Mouse (Mus musculus) liver, embryonic 14.5 days (tissue): Measurements from ENCODE around the gene Gm2663. TPM values are rescaled to one million over a fixed set of nuclear protein-coding genes. Genes with fewer than 3 reads are reported as not detected.
"Not testable (repeated sequence)": the region's sequence is repeated elsewhere in the genome, so short reads cannot be mapped to it uniquely, and the experiment has no call there.

ENCODE experiments used
- ATAC-seq: fragments of 200-750 bp; cut with Nextera tagmentation; 2 replicates; pipeline ENCODE4 v1.8.0; 2017; ENCODE audit warnings: moderate number of reproducible peaks, mild to moderate bottlenecking, moderate library complexity; ENCODE audit not compliant: insufficient read depth
- DNase-seq, 3 experiments: peaks; one replicate each; pipeline ENCODE4 v3.0.0-alpha.2; 2012 to 2013; ENCODE audit warnings: low read depth in 3 of 3, low spot score in 3 of 3
- H3K27ac ChIP-seq: fragments of 300-500 bp; sonication (generic); 2 replicates; pipeline ENCODE4 v1.5.1; 2014; ENCODE audit warnings: moderate library complexity, mild to moderate bottlenecking, control low read depth, inconsistent platforms
- H3K27me3 ChIP-seq: fragments of 300-500 bp; sonication (generic); 2 replicates; pipeline ENCODE4 v1.6.1; 2014; ENCODE audit warnings: mild to moderate bottlenecking, low read length, moderate library complexity; ENCODE audit not compliant: control insufficient read depth, insufficient read depth
- H3K36me3 ChIP-seq: fragments of 300-500 bp; sonication (generic); replicated peaks from 2 replicates; pipeline ENCODE4 v1.6.1; 2014; ENCODE audit warnings: low read depth; ENCODE audit not compliant: control insufficient read depth, insufficient read depth
- H3K4me1 ChIP-seq, 2 experiments: fragments of 200-500 bp in 1 of 2; fragments of 300-500 bp in 1 of 2; sonication (generic) in 1 of 2; replicated peaks; 2 replicates each; pipeline ENCODE4 v1.6.1; 2012 to 2014; ENCODE audit warnings: antibody characterized with exemption in 1 of 2, inconsistent platforms in 1 of 2, low read length in 1 of 2; ENCODE audit not compliant: control insufficient read depth in 2 of 2, insufficient read depth in 2 of 2
- H3K4me2 ChIP-seq: fragments of 300-500 bp; sonication (generic); 2 replicates; pipeline ENCODE4 v1.6.1; 2014; ENCODE audit warnings: low read depth, mild to moderate bottlenecking, control low read depth, moderate library complexity
- H3K4me3 ChIP-seq, 2 experiments: fragments of 200-500 bp in 1 of 2; fragments of 300-500 bp in 1 of 2; sonication (generic) in 1 of 2; 2 replicates each; pipeline ENCODE4 v1.5.1; 2012 to 2014; ENCODE audit warnings: low read depth in 2 of 2, low read length in 2 of 2, mild to moderate bottlenecking in 2 of 2, control low read depth in 1 of 2, inconsistent platforms in 1 of 2, moderate library complexity in 1 of 2; ENCODE audit not compliant: insufficient read depth in 1 of 2
- H3K9ac ChIP-seq: fragments of 300-500 bp; sonication (generic); replicated peaks from 2 replicates; pipeline ENCODE4 v1.6.1; 2014; ENCODE audit warnings: mild to moderate bottlenecking, control low read depth, moderate library complexity
- H3K9me3 ChIP-seq: fragments of 300-500 bp; sonication (generic); 2 replicates; pipeline ENCODE4 v1.6.1; 2016; ENCODE audit warnings: low read length, mixed read lengths; ENCODE audit not compliant: control insufficient read depth
- CTCF ChIP-seq: IDR thresholded peaks from 2 replicates; pipeline ENCODE4 v1.5.1; 2016; ENCODE audit warnings: antibody characterized with exemption, low read depth, control low read depth
- EP300 ChIP-seq: IDR thresholded peaks from 2 replicates; pipeline ENCODE4 v1.6.1; 2016; ENCODE audit warnings: antibody characterized with exemption, low read depth
- WGBS: fragments of 180-500 bp; shearing (Covaris S2); extraction: QIAGEN DNeasy Blood & Tissue Kit; methylation state at CpG from one replicate; pipeline ENCODE4 v1.1.7; 2014; ENCODE audit not compliant: insufficient replicate concordance; 5-methylcytosine and 5-hydroxymethylcytosine counted together
- polyA plus RNA-seq, 2 experiments: library from polyadenylated mRNA; depleted of rRNA in 1 of 2; stranded (reverse) in 1 of 2; unstranded in 1 of 2; fragments of >200 nt; fragmentation: Nextera tagmentation in 1 of 2; extraction: Ambion mirVana in 1 of 2; gene quantifications; 2 replicates each; pipeline versions ENCODE4 v1.2.1 to v1.2.3; 2012 to 2014

The Gm2663 gene
- polyA plus RNA-seq (2012; rRNA removed) (not detected in 2 replicates), polyA plus RNA-seq (2014; fragmentation: Nextera tagmentation; extraction: Ambion mirVana) (not detected in 2 replicates)

DNA sequence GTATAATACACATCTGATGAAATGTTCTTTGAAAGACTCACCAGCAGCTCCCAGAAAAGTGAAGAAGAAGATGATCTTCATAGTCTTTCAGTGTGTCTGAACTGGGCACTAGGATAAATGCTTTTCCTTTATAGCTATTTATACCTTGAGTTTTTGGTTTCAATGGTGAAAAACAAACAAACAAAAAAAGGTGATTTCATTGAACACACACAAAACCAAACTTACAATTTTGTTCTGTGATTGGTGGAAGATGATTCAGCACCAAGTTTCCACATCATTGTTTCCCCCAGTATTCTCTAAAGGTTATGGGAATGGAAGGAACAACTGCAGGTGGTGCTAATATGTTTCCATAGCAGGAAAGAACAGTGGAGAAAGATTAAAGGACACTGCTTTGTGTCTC lies at the start of gene Gm2663:
TSS of gene Gm2663 (minus strand) at position 101 of the 400 bp plus-strand sequence.
- not testable (repeated sequence) for H3K36me3 ChIP-seq, H3K9ac ChIP-seq, H3K4me2 ChIP-seq, DNase-seq, H3K4me1 ChIP-seq, H3K9me3 ChIP-seq, H3K27ac ChIP-seq, H3K27me3 ChIP-seq, H3K4me3 ChIP-seq, ATAC-seq

DNA sequence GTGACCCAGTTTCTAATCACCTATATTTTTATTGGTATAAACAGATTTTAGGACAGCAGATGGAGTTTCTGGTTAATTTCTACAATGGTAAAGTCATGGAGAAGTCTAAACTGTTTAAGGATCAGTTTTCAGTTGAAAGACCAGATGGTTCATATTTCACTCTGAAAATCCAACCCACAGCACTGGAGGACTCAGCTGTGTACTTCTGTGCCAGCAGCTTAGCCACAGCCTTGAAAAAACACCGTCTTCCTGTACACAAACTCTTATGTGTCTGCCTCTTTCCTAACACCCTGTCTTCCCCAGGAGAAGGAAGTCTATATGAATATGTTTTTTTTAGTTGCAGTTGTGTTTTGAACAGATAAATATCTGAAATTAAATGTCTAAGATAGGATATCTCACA lies 49.3 kb upstream of the Gm2663 start:
- no peaks in the 10 kb centered on the region for H3K36me3 ChIP-seq
- ATAC-seq (no peak), DNase-seq (no peak)
- TF ChIP-seq CTCF (no peak), EP300 (no peak)
- WGBS: 17% methylated on average over 1 of the region's 1 CpGs
- no peak overlapping the region for H3K4me3 ChIP-seq
- H3K27ac ChIP-seq: no peak overlapping the region
- no peaks in the 10 kb centered on the region for H3K27me3 ChIP-seq
- no peak overlapping the region for H3K9ac ChIP-seq
- no peak overlapping the region for H3K4me2 ChIP-seq
- peaks cover 0 to 2% of the 10 kb centered on the region in 2 experiments; a peak in 1 of 4 replicates for H3K4me1 ChIP-seq
- H3K9me3 ChIP-seq: no peaks in the 10 kb centered on the region

DNA sequence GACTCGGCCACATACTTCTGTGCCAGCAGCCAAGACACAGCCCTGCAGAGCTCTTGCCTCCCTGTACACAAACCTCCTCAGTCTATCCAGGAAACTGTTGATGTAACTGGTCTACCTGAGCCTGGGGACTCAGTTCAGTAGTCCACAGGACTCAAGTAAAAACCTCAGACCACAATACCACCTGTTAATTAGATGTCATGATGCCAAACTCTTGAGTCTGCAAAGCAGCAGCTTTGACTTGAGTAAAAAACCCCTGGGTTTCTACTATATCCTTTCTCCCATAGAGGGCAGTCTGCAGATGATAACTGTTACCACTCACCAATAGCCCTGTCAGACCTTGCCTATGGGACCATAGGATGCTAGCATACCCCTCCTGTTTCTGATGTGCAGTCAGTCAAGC lies 48.7 kb upstream of the Gm2663 start:
- Histone ChIP-seq H3K36me3 (no peaks in the 10 kb centered on the region), H3K27me3 (no peaks in the 10 kb centered on the region), H3K4me2 (no peak overlapping the region), H3K9ac (no peak overlapping the region), H3K9me3 (no peaks in the 10 kb centered on the region), H3K4me1 (peaks cover 0 to 2% of the 10 kb centered on the region in 2 experiments; a peak in 1 of 4 replicates), H3K27ac (no peak overlapping the region), H3K4me3 (no peak overlapping the region)
- TF ChIP-seq CTCF: no peak
- TF ChIP-seq EP300: no peak
- no peak for DNase-seq
- ATAC-seq: no peak
- WGBS: 50% methylated on average over 1 of the region's 1 CpGs

DNA sequence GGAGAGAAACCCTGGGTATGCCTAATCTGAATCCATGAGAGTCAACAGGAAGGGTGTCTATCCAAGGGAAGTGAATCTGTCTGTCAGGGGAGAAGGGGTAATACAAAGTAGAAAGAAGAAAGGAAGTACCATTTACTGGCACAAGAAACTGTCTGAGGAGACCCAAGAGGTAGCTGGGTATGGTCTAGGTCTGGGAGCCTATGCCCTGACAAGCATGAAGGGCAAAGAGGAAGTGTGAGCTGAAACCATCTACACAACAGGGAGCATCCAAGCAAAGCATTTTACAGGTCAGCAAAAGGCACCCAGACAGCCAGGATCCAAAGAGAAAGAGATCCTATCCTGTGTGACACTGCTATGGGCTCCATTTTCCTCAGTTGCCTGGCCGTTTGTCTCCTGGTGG lies 47.9 kb upstream of the Gm2663 start:
- peaks cover 0 to 2% of the 10 kb centered on the region in 2 experiments; a peak in 1 of 4 replicates for H3K4me1 ChIP-seq
- no peak for TF ChIP-seq CTCF
- no peak for TF ChIP-seq EP300
- ATAC-seq: no peak
- no peaks in the 10 kb centered on the region for H3K27me3 ChIP-seq
- no peaks in the 10 kb centered on the region for H3K36me3 ChIP-seq
- no peak for DNase-seq
- no peak overlapping the region for H3K4me2 ChIP-seq
- no peak overlapping the region for H3K4me3 ChIP-seq
- no peak overlapping the region for H3K9ac ChIP-seq
- H3K27ac ChIP-seq: no peak overlapping the region
- 65% methylated on average over 1 of the region's 1 CpGs for WGBS
- H3K9me3 ChIP-seq: no peaks in the 10 kb centered on the region

DNA sequence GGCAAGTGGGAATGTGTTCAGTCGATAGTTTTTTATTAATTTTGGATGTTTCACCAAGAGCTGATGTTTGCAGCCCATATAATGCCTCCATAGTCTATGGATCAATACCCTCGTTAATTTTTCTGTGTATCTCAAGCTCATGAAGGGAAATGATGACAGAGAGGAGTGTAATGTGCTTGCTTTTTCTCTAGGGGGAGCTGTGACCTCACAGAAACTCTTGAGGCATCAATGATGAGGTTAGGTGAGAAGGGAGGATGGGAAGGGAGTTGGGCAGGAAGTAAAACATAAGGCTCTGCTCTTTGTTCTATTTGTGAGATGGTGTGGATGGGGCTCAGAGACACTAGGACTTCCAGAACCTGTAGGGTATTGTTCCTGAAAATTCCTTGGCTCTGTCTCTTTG lies 47.3 kb upstream of the Gm2663 start:
- TF ChIP-seq CTCF (peak; percentile 46), EP300 (no peak)
- H3K36me3 ChIP-seq: no peaks in the 10 kb centered on the region
- DNase-seq (no peak), ATAC-seq (no peak)
- no peak overlapping the region for H3K27ac ChIP-seq
- WGBS: 22% methylated on average over 2 of the region's 2 CpGs
- H3K9me3 ChIP-seq: no peaks in the 10 kb centered on the region
- H3K9ac ChIP-seq: no peak overlapping the region
- H3K4me1 ChIP-seq: peaks cover 0 to 2% of the 10 kb centered on the region in 2 experiments; a peak in 1 of 4 replicates
- H3K4me2 ChIP-seq: no peak overlapping the region
- H3K27me3 ChIP-seq: no peaks in the 10 kb centered on the region
- no peak overlapping the region for H3K4me3 ChIP-seq
